Mouse (Mus musculus): ENCODE results near the gene Cdc14b. TPM values are rescaled to one million over a fixed set of nuclear protein-coding genes. Genes with fewer than 3 reads are reported as not detected.

Cdc14b gene
- polyA plus RNA-seq (2015; fragmentation: Nextera tagmentation; extraction: Ambion mirVana): 11.8 and 12.1 TPM in 2 replicates

GRCm38 (mm10) chr13:64274879-64275753 is at the start of gene Cdc14b:
TSS of gene Cdc14b (minus strand) at chr13:64275290.
- 1% methylated on average over 57 of the region's 57 CpGs for WGBS
- Histone ChIP-seq H3K36me3 (ENCODE audit: control insufficient read depth, insufficient read depth, low read length) (no peaks in the 10 kb centered on the region), H3K9ac (ENCODE audit: low read length) (peak within 1 kb of the TSS; percentile 69), H3K27me3 (ENCODE audit: control insufficient read depth, insufficient read depth, low read length) (no peaks in the 10 kb centered on the region), H3K4me3 (ENCODE audit: low read depth, low read length) (peak within 1 kb of the TSS; percentile 68), H3K4me2 (replicated peaks; ENCODE audit: low read depth) (peak within 1 kb of the TSS; percentile 100), H3K4me1 (replicated peaks; ENCODE audit: control insufficient read depth, insufficient read depth) (0 out of 2 replicates have a peak, but pooled peaks cover 4% of the 10 kb centered on the region), H3K9me3 (ENCODE audit: control insufficient read depth, low read length) (no peaks in the 10 kb centered on the region), H3K27ac (replicated peaks) (0 out of 2 replicates have a peak within 1 kb of the TSS, but pooled peaks have one; percentile 2)
- DNase-seq (ENCODE audit: low spot score) (peak; percentile 88), ATAC-seq (ENCODE audit: low FRiP score, low TSS enrichment) (peak; percentile 89)
- TF ChIP-seq CTCF (IDR thresholded peaks at IDR 0.05; ENCODE audit: low read depth): no peak
- no peak for TF ChIP-seq EP300 (optimal IDR thresholded peaks at IDR 0.05)

DNA sequence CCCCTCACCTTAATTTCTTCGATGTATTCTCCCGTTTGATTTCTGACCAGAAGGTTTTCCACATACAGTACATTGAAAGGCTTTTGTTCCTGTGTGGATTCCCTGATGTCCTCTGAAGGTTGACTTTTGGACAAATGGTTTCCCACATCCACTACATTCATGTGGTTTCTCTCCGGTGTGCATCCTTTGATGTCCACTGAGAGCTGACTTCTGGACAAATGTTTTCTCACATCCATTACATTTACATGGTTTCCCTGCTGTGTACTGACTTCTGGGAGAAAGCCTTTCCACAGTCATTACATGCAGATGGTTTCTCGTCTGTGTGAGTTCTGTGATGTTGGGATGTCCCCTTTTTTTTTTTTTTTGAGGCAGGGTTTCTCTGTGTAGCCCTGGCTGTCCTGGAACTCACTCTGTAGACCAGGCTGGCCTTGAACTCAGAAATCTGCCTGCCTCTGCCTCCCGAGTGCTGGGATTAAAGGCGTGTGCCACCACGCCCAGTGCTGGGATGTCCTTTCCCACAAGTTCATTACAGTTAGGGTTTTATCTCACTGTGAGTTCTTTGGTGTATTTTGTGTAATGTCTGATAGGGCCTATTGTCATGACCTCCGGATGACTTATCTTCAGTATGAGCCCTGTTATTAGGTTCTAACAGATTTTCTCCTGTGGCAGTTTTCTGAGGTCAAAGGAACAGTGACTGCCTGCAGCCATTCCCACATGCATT is 47.6 kb upstream of the Cdc14b start:
- Histone ChIP-seq H3K9ac (ENCODE audit: low read length) (no peak overlapping the region), H3K27me3 (ENCODE audit: control insufficient read depth, insufficient read depth, low read length) (no peaks in the 10 kb centered on the region), H3K27ac (replicated peaks) (no peak overlapping the region), H3K9me3 (ENCODE audit: control insufficient read depth, low read length) (no peaks in the 10 kb centered on the region), H3K36me3 (ENCODE audit: control insufficient read depth, insufficient read depth, low read length) (no peaks in the 10 kb centered on the region), H3K4me3 (ENCODE audit: low read depth, low read length) (no peak overlapping the region), H3K4me1 (replicated peaks; ENCODE audit: control insufficient read depth, insufficient read depth) (no peaks in the 10 kb centered on the region), H3K4me2 (replicated peaks; ENCODE audit: low read depth) (no peak overlapping the region)
- no peak for ATAC-seq (ENCODE audit: low FRiP score, low TSS enrichment)
- no peak for TF ChIP-seq CTCF (IDR thresholded peaks at IDR 0.05; ENCODE audit: low read depth)
- DNase-seq (ENCODE audit: low spot score): no peak
- WGBS: 87% methylated on average over 8 of the region's 8 CpGs

DNA sequence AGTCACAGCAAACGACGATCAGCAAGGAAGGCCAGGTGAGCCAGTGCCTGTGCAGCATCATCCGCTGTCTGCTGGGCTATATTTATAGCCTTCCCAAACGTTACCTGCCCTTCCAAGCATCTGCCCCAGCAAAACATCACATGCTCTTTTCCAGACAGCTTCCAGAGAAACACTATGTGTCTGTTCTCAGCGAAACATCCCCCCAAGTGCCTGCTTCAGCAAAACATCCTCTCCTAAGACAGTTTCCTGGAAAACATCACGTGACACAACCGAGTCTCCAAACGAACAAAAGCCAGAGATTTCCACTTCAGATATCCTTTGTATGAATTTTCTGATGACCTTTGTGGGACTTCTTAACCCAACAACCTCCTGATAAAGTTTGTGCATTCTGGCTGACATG is 45.2 kb upstream of the Cdc14b start:
- ATAC-seq (ENCODE audit: low FRiP score, low TSS enrichment): no peak
- WGBS: 73% methylated on average over 8 of the region's 8 CpGs

DNA sequence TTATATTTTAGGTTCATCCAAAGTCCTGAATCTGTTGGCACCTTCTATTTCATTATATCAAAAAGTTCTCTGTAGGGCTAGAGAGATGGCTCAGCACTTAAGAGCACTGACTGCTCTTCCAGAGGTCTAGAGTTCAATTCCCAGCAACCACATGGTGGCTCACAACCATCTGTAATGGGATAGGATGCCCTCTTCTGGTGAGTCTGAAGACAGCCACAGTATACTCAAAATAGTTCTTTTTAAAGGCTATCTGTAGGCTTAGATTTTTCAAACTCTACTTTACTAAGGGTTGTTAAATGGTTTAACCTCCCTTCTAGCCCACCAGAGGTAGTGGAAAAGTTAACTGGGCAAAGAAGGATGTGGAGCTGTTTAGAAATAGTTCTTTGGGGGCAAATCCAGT is 44.7 kb upstream of the Cdc14b start:
- Histone ChIP-seq H3K9me3 (ENCODE audit: control insufficient read depth, low read length) (no peaks in the 10 kb centered on the region), H3K27ac (replicated peaks) (no peak overlapping the region), H3K4me3 (ENCODE audit: low read depth, low read length) (no peak overlapping the region), H3K4me1 (replicated peaks; ENCODE audit: control insufficient read depth, insufficient read depth) (no peaks in the 10 kb centered on the region), H3K4me2 (replicated peaks; ENCODE audit: low read depth) (no peak overlapping the region), H3K36me3 (ENCODE audit: control insufficient read depth, insufficient read depth, low read length) (no peaks in the 10 kb centered on the region), H3K9ac (ENCODE audit: low read length) (no peak overlapping the region), H3K27me3 (ENCODE audit: control insufficient read depth, insufficient read depth, low read length) (no peaks in the 10 kb centered on the region)
- TF ChIP-seq CTCF (IDR thresholded peaks at IDR 0.05; ENCODE audit: low read depth): no peak; the same call in 1 of the 2 replicates
- TF ChIP-seq EP300 (optimal IDR thresholded peaks at IDR 0.05): no peak
- no peak for DNase-seq (ENCODE audit: low spot score)
- no peak for ATAC-seq (ENCODE audit: low FRiP score, low TSS enrichment)

More for the DNA sequence above, 45.2 kb upstream of the Cdc14b start:
- Histone ChIP-seq H3K9me3 (ENCODE audit: control insufficient read depth, low read length) (no peaks in the 10 kb centered on the region), H3K4me3 (ENCODE audit: low read depth, low read length) (no peak overlapping the region), H3K27me3 (ENCODE audit: control insufficient read depth, insufficient read depth, low read length) (no peaks in the 10 kb centered on the region), H3K36me3 (ENCODE audit: control insufficient read depth, insufficient read depth, low read length) (no peaks in the 10 kb centered on the region), H3K27ac (replicated peaks) (no peak overlapping the region), H3K9ac (ENCODE audit: low read length) (no peak overlapping the region), H3K4me2 (replicated peaks; ENCODE audit: low read depth) (no peak overlapping the region), H3K4me1 (replicated peaks; ENCODE audit: control insufficient read depth, insufficient read depth) (no peaks in the 10 kb centered on the region)
- DNase-seq (ENCODE audit: low spot score): no peak
- TF ChIP-seq EP300 (optimal IDR thresholded peaks at IDR 0.05) (no peak), CTCF (IDR thresholded peaks at IDR 0.05; ENCODE audit: low read depth) (no peak)

GRCm38 (mm10) chr13:64318355-64318754 is 43.3 kb upstream of the Cdc14b start:
- no peak for ATAC-seq (ENCODE audit: low FRiP score, low TSS enrichment)
- H3K4me2 ChIP-seq (replicated peaks; ENCODE audit: low read depth): no peak overlapping the region
- H3K4me3 ChIP-seq (ENCODE audit: low read depth, low read length): no peak overlapping the region
- 51% methylated on average over 2 of the region's 2 CpGs for WGBS
- no peak for TF ChIP-seq CTCF (IDR thresholded peaks at IDR 0.05; ENCODE audit: low read depth)
- no peak for TF ChIP-seq EP300 (optimal IDR thresholded peaks at IDR 0.05)
- no peak for DNase-seq (ENCODE audit: low spot score)
- H3K27me3 ChIP-seq (ENCODE audit: control insufficient read depth, insufficient read depth, low read length): no peaks in the 10 kb centered on the region
- no peak overlapping the region for H3K9ac ChIP-seq (ENCODE audit: low read length)
- H3K4me1 ChIP-seq (replicated peaks; ENCODE audit: control insufficient read depth, insufficient read depth): no peaks in the 10 kb centered on the region
- no peak overlapping the region for H3K27ac ChIP-seq (replicated peaks)
- no peaks in the 10 kb centered on the region for H3K9me3 ChIP-seq (ENCODE audit: control insufficient read depth, low read length)
- no peaks in the 10 kb centered on the region for H3K36me3 ChIP-seq (ENCODE audit: control insufficient read depth, insufficient read depth, low read length)
